Mouse (Mus musculus) lung, embryonic 15.5 days (tissue): Measurements from ENCODE around the gene Fbxo3. TPM values are rescaled to one million over a fixed set of nuclear protein-coding genes. Genes with fewer than 3 reads are reported as not detected.
"Not testable (repeated sequence)": the region's sequence is repeated elsewhere in the genome, so short reads cannot be mapped to it uniquely, and the experiment has no call there.

ENCODE experiments used
- ATAC-seq: fragments of 200-750 bp; cut with Nextera tagmentation; 2 replicates; pipeline ENCODE4 v1.8.0; 2017; ENCODE audit warnings: moderate number of reproducible peaks, borderline replicate concordance; ENCODE audit not compliant: low FRiP score, low TSS enrichment; ENCODE audit errors: extremely low read depth
- H3K27ac ChIP-seq: fragments of 300-500 bp; sonication (generic); 2 replicates; pipeline ENCODE4 v1.5.1; 2015; ENCODE audit warnings: moderate library complexity, mild to moderate bottlenecking, inconsistent platforms
- H3K27me3 ChIP-seq: fragments of 300-500 bp; sonication (generic); 2 replicates; pipeline ENCODE4 v1.6.1; 2015; ENCODE audit warnings: inconsistent platforms
- H3K36me3 ChIP-seq: fragments of 300-500 bp; sonication (generic); 2 replicates; pipeline ENCODE4 v1.6.1; 2015; ENCODE audit warnings: inconsistent platforms
- H3K4me1 ChIP-seq: fragments of 300-500 bp; sonication (generic); 2 replicates; pipeline ENCODE4 v1.6.1; 2015; ENCODE audit warnings: inconsistent platforms
- H3K4me2 ChIP-seq: fragments of 300-500 bp; sonication (generic); 2 replicates; pipeline ENCODE4 v1.6.1; 2015; ENCODE audit warnings: inconsistent platforms, mild to moderate bottlenecking, moderate library complexity
- H3K4me3 ChIP-seq: fragments of 300-500 bp; sonication (generic); 2 replicates; pipeline ENCODE4 v1.5.1; 2015; ENCODE audit warnings: mild to moderate bottlenecking, inconsistent platforms
- H3K9ac ChIP-seq: fragments of 300-500 bp; sonication (generic); 2 replicates; pipeline ENCODE4 v1.6.1; 2015; ENCODE audit warnings: inconsistent platforms
- H3K9me3 ChIP-seq: fragments of 300-500 bp; sonication (generic); 2 replicates; pipeline ENCODE4 v1.6.1; 2016; ENCODE audit warnings: inconsistent platforms
- WGBS: fragments of 180-500 bp; shearing (Covaris S2); methylation state at CpG from one replicate; pipeline ENCODE4 v1.1.7; 2015; 5-methylcytosine and 5-hydroxymethylcytosine counted together
- polyA plus RNA-seq: library from polyadenylated mRNA; unstranded; fragments of >200 nt; fragmentation: Nextera tagmentation; extraction: Ambion mirVana; gene quantifications from 2 replicates; pipeline ENCODE4 v1.2.1, GENCODE M21; 2015

The Fbxo3 gene
- polyA plus RNA-seq = 58.4 and 62.4 TPM in 2 replicates

- WGBS = under 1% methylated on average over 35 of the region's 44 CpGs
- Histone ChIP-seq H3K9ac (peak within 1 kb of the TSS; percentile 98), H3K27me3 (no peaks in the 10 kb centered on the region), H3K9me3 (no peaks in the 10 kb centered on the region), H3K27ac (peak within 1 kb of the TSS; percentile 74), H3K4me2 (peak within 1 kb of the TSS; percentile 71), H3K4me1 (peaks cover 19% of the 10 kb centered on the region), H3K4me3 (peak within 1 kb of the TSS; percentile 97), H3K36me3 (peaks cover 5% of the 10 kb centered on the region; the same call in 1 of the 2 replicates)
- peak; percentile 98 for ATAC-seq
Measured at GRCm38 (mm10) chr2:104027458-104028138, at the start of gene Fbxo3. Fbxo3 (plus strand) TSS chr2:104027721.

GRCm38 (mm10) chr2:103982250-103982649 lies 45.3 kb upstream of the Fbxo3 start:
- Histone ChIP-seq H3K4me2 (no peak overlapping the region), H3K4me1 (no peaks in the 10 kb centered on the region), H3K27me3 (peaks cover 4% of the 10 kb centered on the region; the same call in 1 of the 2 replicates), H3K4me3 (no peak overlapping the region), H3K9ac (no peak overlapping the region), H3K36me3 (no peaks in the 10 kb centered on the region), H3K27ac (no peak overlapping the region), H3K9me3 (no peaks in the 10 kb centered on the region)
- WGBS = 6% methylated on average over 5 of the region's 5 CpGs
- ATAC-seq = no peak

GRCm38 (mm10) chr2:103983146-103983545 lies 44.4 kb upstream of the Fbxo3 start:
- H3K4me2 ChIP-seq = no peak overlapping the region
- WGBS = 85% methylated on average over 10 of the region's 10 CpGs
- no peak overlapping the region for H3K27ac ChIP-seq
- H3K36me3 ChIP-seq = no peaks in the 10 kb centered on the region
- H3K4me3 ChIP-seq = no peak overlapping the region
- no peak for ATAC-seq
- H3K9me3 ChIP-seq = no peaks in the 10 kb centered on the region
- H3K9ac ChIP-seq = no peak overlapping the region
- H3K4me1 ChIP-seq = no peaks in the 10 kb centered on the region
- peaks cover 4% of the 10 kb centered on the region; the same call in 1 of the 2 replicates for H3K27me3 ChIP-seq

- ATAC-seq, H3K4me2 ChIP-seq, H3K27ac ChIP-seq, H3K27me3 ChIP-seq, H3K4me3 ChIP-seq, H3K4me1 ChIP-seq, H3K9ac ChIP-seq, H3K36me3 ChIP-seq, H3K9me3 ChIP-seq: not testable (repeated sequence)
- 59% methylated on average over 8 of the region's 8 CpGs for WGBS
Measured at GRCm38 (mm10) chr2:103987595-103987994, 39.9 kb upstream of the Fbxo3 start.

- no peaks in the 10 kb centered on the region for H3K4me1 ChIP-seq
- no peak overlapping the region for H3K4me2 ChIP-seq
- no peaks in the 10 kb centered on the region for H3K9me3 ChIP-seq
- no peak overlapping the region for H3K4me3 ChIP-seq
- H3K9ac ChIP-seq = no peak overlapping the region
- 75% methylated on average over 6 of the region's 6 CpGs for WGBS
- no peak for ATAC-seq
- H3K27ac ChIP-seq = no peak overlapping the region
- peaks cover 5% of the 10 kb centered on the region; the same call in 1 of the 2 replicates for H3K27me3 ChIP-seq
- no peaks in the 10 kb centered on the region for H3K36me3 ChIP-seq
Measured at GRCm38 (mm10) chr2:103989724-103990123, 37.8 kb upstream of the Fbxo3 start.

- no peaks in the 10 kb centered on the region for H3K4me1 ChIP-seq
- no peak overlapping the region for H3K27ac ChIP-seq
- peaks cover 5% of the 10 kb centered on the region; the same call in 1 of the 2 replicates for H3K27me3 ChIP-seq
- no peaks in the 10 kb centered on the region for H3K9me3 ChIP-seq
- no peaks in the 10 kb centered on the region for H3K36me3 ChIP-seq
- no peak overlapping the region for H3K9ac ChIP-seq
- no peak overlapping the region for H3K4me2 ChIP-seq
- ATAC-seq = no peak
- no peak overlapping the region for H3K4me3 ChIP-seq
Measured at GRCm38 (mm10) chr2:103991303-103991702, 36.2 kb upstream of the Fbxo3 start.

- ATAC-seq = no peak
- no peak overlapping the region for H3K9ac ChIP-seq
- no peaks in the 10 kb centered on the region for H3K36me3 ChIP-seq
- H3K9me3 ChIP-seq = no peaks in the 10 kb centered on the region
- WGBS = 57% methylated on average over 9 of the region's 9 CpGs
- H3K4me3 ChIP-seq = no peak overlapping the region
- no peak overlapping the region for H3K4me2 ChIP-seq
- no peaks in the 10 kb centered on the region for H3K4me1 ChIP-seq
- peaks cover 5% of the 10 kb centered on the region; the same call in 1 of the 2 replicates for H3K27me3 ChIP-seq
- no peak overlapping the region for H3K27ac ChIP-seq
Measured at GRCm38 (mm10) chr2:103992162-103992561, 35.4 kb upstream of the Fbxo3 start.

- Histone ChIP-seq H3K9ac (no peak overlapping the region), H3K9me3 (no peaks in the 10 kb centered on the region), H3K4me1 (no peaks in the 10 kb centered on the region), H3K4me3 (no peak overlapping the region), H3K27ac (no peak overlapping the region), H3K4me2 (no peak overlapping the region), H3K27me3 (peaks cover 5% of the 10 kb centered on the region; the same call in 1 of the 2 replicates), H3K36me3 (no peaks in the 10 kb centered on the region)
- no peak for ATAC-seq
- 40% methylated on average over 17 of the region's 17 CpGs for WGBS
Measured at GRCm38 (mm10) chr2:103992618-103993332, 34.7 kb upstream of the Fbxo3 start.

GRCm38 (mm10) chr2:104001076-104001475 lies 26.4 kb upstream of the Fbxo3 start:
- no peak overlapping the region for H3K27ac ChIP-seq
- H3K9ac ChIP-seq = no peak overlapping the region
- H3K9me3 ChIP-seq = no peaks in the 10 kb centered on the region
- H3K4me3 ChIP-seq = no peak overlapping the region
- H3K36me3 ChIP-seq = no peaks in the 10 kb centered on the region
- 15% methylated on average over 2 of the region's 2 CpGs for WGBS
- ATAC-seq = no peak
- H3K4me1 ChIP-seq = no peaks in the 10 kb centered on the region
- H3K27me3 ChIP-seq = no peaks in the 10 kb centered on the region
- H3K4me2 ChIP-seq = no peak overlapping the region

- ATAC-seq = no peak
- WGBS = 69% methylated on average over 4 of the region's 4 CpGs
- H3K9ac ChIP-seq = no peak overlapping the region
- no peak overlapping the region for H3K27ac ChIP-seq
- no peaks in the 10 kb centered on the region for H3K4me1 ChIP-seq
- no peak overlapping the region for H3K4me3 ChIP-seq
- H3K27me3 ChIP-seq = no peaks in the 10 kb centered on the region
- no peaks in the 10 kb centered on the region for H3K9me3 ChIP-seq
- H3K36me3 ChIP-seq = no peaks in the 10 kb centered on the region
- H3K4me2 ChIP-seq = no peak overlapping the region
Measured at GRCm38 (mm10) chr2:104001861-104002260, 25.7 kb upstream of the Fbxo3 start.

GRCm38 (mm10) chr2:104002711-104003413 lies 24.7 kb upstream of the Fbxo3 start:
- Histone ChIP-seq H3K27me3 (no peaks in the 10 kb centered on the region), H3K4me1 (no peaks in the 10 kb centered on the region), H3K4me3 (no peak overlapping the region), H3K36me3 (no peaks in the 10 kb centered on the region), H3K4me2 (no peak overlapping the region), H3K9me3 (no peaks in the 10 kb centered on the region), H3K27ac (no peak overlapping the region), H3K9ac (no peak overlapping the region)
- WGBS = 30% methylated on average over 16 of the region's 16 CpGs
- no peak for ATAC-seq
